ENCODE assay signal across 11 mouse cellular contexts in the genomic region with DNA sequence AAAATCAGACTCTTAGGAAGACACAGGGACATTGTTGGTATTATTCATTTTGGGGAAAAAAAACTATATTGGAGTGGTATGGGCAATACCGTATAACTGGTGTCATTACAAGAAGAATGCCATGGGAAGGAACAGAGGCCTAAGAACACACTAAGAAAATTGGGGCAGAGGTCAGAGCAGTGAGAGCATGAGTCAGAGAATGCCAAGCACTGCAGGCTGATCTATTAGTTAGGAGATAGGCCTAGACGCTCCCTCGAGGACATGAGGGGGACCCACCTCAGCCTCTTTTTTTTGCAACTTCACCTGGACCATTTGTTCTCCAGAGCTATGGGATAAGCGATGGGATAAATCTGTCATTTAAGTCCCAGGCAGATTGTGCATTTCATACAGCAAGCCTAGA. TPM values are rescaled to one million over a fixed set of nuclear protein-coding genes. Genes with fewer than 3 reads are reported as not detected.
"Had no signal": no experiment of that assay in that cellular context is flagged by ENCODE, and none has a peak within 500 bp of the region (broad histone marks: within the 10 kb centered on the region; RNA-seq: fewer than 3 reads in every experiment).

No protein-coding gene starts in this region.

- DNase-seq: lung, adult 2 months; lung, postnatal 14 days; lung, postnatal 36 days; right cerebral cortex, postnatal 14 days; thymus, adult 2 months; thymus, postnatal 25 days; thymus, postnatal 4 days had no signal

RNA-seq across cellular contexts. Expression of a gene that starts 36.9 kb away (rescaled TPM):
- total RNA-seq: megakaryocyte progenitor cell, adult 5-6 weeks; monocyte, adult 5-6 weeks had no signal
- polyA plus RNA-seq: macrophage; spleen, adult 2 months had no signal
